Mouse (Mus musculus): ENCODE data around the gene Ulk1. TPM values are rescaled to one million over a fixed set of nuclear protein-coding genes. Genes with fewer than 3 reads are reported as not detected.

The Ulk1 gene
- 93.4 and 100 TPM in 2 replicates for polyA plus RNA-seq (2012; rRNA removed)

GRCm38 (mm10) chr5:110809667-110810325 lies at the start of gene Ulk1:
Ulk1 (minus strand) TSS chr5:110810097.

DNA sequence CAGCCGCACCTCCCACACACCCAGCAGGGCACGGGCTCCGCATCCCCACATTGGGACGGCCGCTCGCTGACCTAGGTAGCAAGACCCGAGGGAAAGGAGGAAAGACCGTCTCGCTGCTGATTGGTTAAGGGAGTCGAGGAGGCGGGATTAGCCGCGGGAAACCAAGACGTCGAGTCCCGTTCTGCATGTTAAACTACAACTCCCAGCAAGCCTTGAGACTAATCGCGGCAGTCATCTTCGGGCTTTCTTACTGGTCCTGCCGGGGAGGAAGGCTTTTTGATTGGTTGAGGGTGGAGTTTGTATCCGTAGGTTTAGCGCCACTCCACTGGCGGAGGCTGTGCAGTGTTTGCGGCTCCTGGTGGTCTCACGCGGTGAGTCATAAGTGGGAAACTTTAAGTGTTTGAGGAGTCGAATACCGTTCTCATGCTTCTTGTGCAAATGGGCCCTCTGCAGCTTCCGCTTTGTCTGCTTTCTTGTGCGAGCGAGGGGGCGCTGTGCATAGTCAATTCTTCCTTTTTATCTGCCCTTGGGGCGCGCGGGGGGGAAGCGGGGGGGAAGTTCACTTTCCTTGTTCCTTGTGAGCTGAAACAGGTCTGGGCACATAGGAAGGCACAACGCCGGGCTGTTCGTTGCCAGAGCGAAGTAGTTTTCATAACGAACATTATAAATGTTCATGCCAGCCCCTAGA lies 29.9 kb upstream of the Ulk1 start, which contains the start of the genes Hscb and Chek2:
Gene Hscb, minus strand, starts transcription at position 100 of the 688 bp plus-strand sequence.
Gene Chek2, plus strand, starts transcription at position 302 of the 688 bp plus-strand sequence.

GRCm38 (mm10) chr5:110779998-110780760 lies 29.7 kb downstream of the Ulk1 start, which contains the start of gene Pus1:
Pus1 (minus strand) TSS chr5:110780659.

GRCm38 (mm10) chr5:110770448-110771158 lies 39.3 kb downstream of the Ulk1 start, which contains the start of gene Ep400:
Ep400 (minus strand) TSS chr5:110770717.

Other genes with a start within 250 kb of the Ulk1 start
- gene Noc4l, start 156.7 kb downstream of the Ulk1 start, polyA plus RNA-seq (2012; rRNA removed): 66.2 and 68.3 TPM in 2 replicates
- gene Ddx51, start 156.6 kb downstream of the Ulk1 start, polyA plus RNA-seq (2012; rRNA removed): 26.9 and 30.9 TPM in 2 replicates
- gene Ep400, start 39.4 kb downstream of the Ulk1 start, polyA plus RNA-seq (2012; rRNA removed): 60.8 and 62.1 TPM in 2 replicates
- gene Pus1, start 29.4 kb downstream of the Ulk1 start, polyA plus RNA-seq (2012; rRNA removed): 22.6 TPM in 2 replicates
- gene Hscb, start 29.7 kb upstream of the Ulk1 start, polyA plus RNA-seq (2012; rRNA removed): 9.4 and 11.2 TPM in 2 replicates
- gene Chek2, start 29.9 kb upstream of the Ulk1 start, polyA plus RNA-seq (2012; rRNA removed): 10.6 and 13.1 TPM in 2 replicates
- gene Ttc28, start 69.7 kb upstream of the Ulk1 start, polyA plus RNA-seq (2012; rRNA removed): 26.6 and 26.9 TPM in 2 replicates

Data from central nervous system, embryonic 14 days (tissue).